Mouse (Mus musculus) intestine, embryonic 15.5 days (tissue): Measurements from ENCODE around the gene Slc45a3. TPM values are rescaled to one million over a fixed set of nuclear protein-coding genes. Genes with fewer than 3 reads are reported as not detected.

Experiments used
- ATAC-seq: fragments of 200-750 bp; cut with Nextera tagmentation; 2 replicates; pipeline ENCODE4 v1.8.0; 2017; ENCODE audit warnings: moderate TSS enrichment, moderate library complexity
- H3K27ac ChIP-seq: fragments of 300-500 bp; sonication (generic); 2 replicates; pipeline ENCODE4 v1.5.1; 2015; ENCODE audit warnings: mild to moderate bottlenecking, inconsistent platforms
- H3K27me3 ChIP-seq: fragments of 300-500 bp; sonication (generic); replicated peaks from 2 replicates; pipeline ENCODE4 v1.6.1; 2015; ENCODE audit warnings: inconsistent platforms
- H3K36me3 ChIP-seq: fragments of 300-500 bp; sonication (generic); 2 replicates; pipeline ENCODE4 v1.6.1; 2015; ENCODE audit warnings: inconsistent platforms
- H3K4me1 ChIP-seq: fragments of 300-500 bp; sonication (generic); replicated peaks from 2 replicates; pipeline ENCODE4 v1.6.1; 2015; ENCODE audit warnings: inconsistent platforms
- H3K4me2 ChIP-seq: fragments of 300-500 bp; sonication (generic); replicated peaks from 2 replicates; pipeline ENCODE4 v1.6.1; 2015; ENCODE audit warnings: mild to moderate bottlenecking, inconsistent platforms
- H3K4me3 ChIP-seq: fragments of 300-500 bp; sonication (generic); replicated peaks from 2 replicates; pipeline ENCODE4 v1.5.1; 2015; ENCODE audit warnings: inconsistent platforms
- H3K9ac ChIP-seq: fragments of 300-500 bp; sonication (generic); 2 replicates; pipeline ENCODE4 v1.6.1; 2015; ENCODE audit warnings: inconsistent platforms
- H3K9me3 ChIP-seq: fragments of 300-500 bp; sonication (generic); 2 replicates; pipeline ENCODE4 v1.6.1; 2016; ENCODE audit warnings: inconsistent platforms
- WGBS: fragments of 180-500 bp; shearing (Covaris S2); methylation state at CpG from one replicate; pipeline ENCODE4 v1.1.7; 2015; 5-methylcytosine and 5-hydroxymethylcytosine counted together
- polyA plus RNA-seq: library from polyadenylated mRNA; unstranded; fragments of >200 nt; fragmentation: Nextera tagmentation; extraction: Ambion mirVana; gene quantifications from 2 replicates; pipeline ENCODE4 v1.2.1, GENCODE M21; 2015

The Slc45a3 gene
- polyA plus RNA-seq, 1 experiment from 2014 or later: 2.8 TPM

- WGBS: 74% methylated on average over 6 of the region's 6 CpGs
- no peak overlapping the region for H3K27ac ChIP-seq
- no peak overlapping the region for H3K9ac ChIP-seq
- H3K4me1 ChIP-seq: peaks cover 27% of the 10 kb centered on the region
- no peak overlapping the region for H3K4me2 ChIP-seq
- no peaks in the 10 kb centered on the region for H3K36me3 ChIP-seq
- H3K27me3 ChIP-seq: peaks cover 11% of the 10 kb centered on the region
- no peaks in the 10 kb centered on the region for H3K9me3 ChIP-seq
- H3K4me3 ChIP-seq: no peak overlapping the region
- ATAC-seq: no peak
These were observed 6.2 kb downstream of the Slc45a3 start for GRCm38 (mm10) chr1:131968983-131969382.

GRCm38 (mm10) chr1:131969825-131970224 is 7.1 kb downstream of the Slc45a3 start:
- WGBS: 51% methylated on average over 4 of the region's 4 CpGs
- Histone ChIP-seq H3K4me1 (peaks cover 25% of the 10 kb centered on the region), H3K27me3 (peaks cover 3% of the 10 kb centered on the region), H3K9me3 (no peaks in the 10 kb centered on the region), H3K9ac (no peak overlapping the region), H3K4me2 (no peak overlapping the region), H3K27ac (no peak overlapping the region), H3K36me3 (no peaks in the 10 kb centered on the region), H3K4me3 (no peak overlapping the region)
- no peak for ATAC-seq

GRCm38 (mm10) chr1:131970322-131970660 is 7.5 kb downstream of the Slc45a3 start:
- 52% methylated on average over 5 of the region's 5 CpGs for WGBS
- Histone ChIP-seq H3K4me3 (no peak overlapping the region), H3K27ac (no peak overlapping the region), H3K4me2 (no peak overlapping the region), H3K4me1 (peaks cover 25% of the 10 kb centered on the region), H3K9ac (no peak overlapping the region), H3K27me3 (no peaks in the 10 kb centered on the region), H3K9me3 (no peaks in the 10 kb centered on the region), H3K36me3 (no peaks in the 10 kb centered on the region)
- no peak for ATAC-seq

GRCm38 (mm10) chr1:131970661-131971520 is 8.1 kb downstream of the Slc45a3 start:
- peaks cover 25% of the 10 kb centered on the region for H3K4me1 ChIP-seq
- no peak for ATAC-seq
- 0 out of 2 replicates have a peak overlapping the region, but pooled peaks have one; percentile 13 for H3K27ac ChIP-seq
- no peak overlapping the region for H3K4me3 ChIP-seq
- H3K36me3 ChIP-seq: no peaks in the 10 kb centered on the region
- H3K9me3 ChIP-seq: no peaks in the 10 kb centered on the region
- no peaks in the 10 kb centered on the region for H3K27me3 ChIP-seq
- H3K4me2 ChIP-seq: 0 out of 2 replicates have a peak overlapping the region, but pooled peaks have one; percentile 17
- peak overlapping the region; percentile 17; the same call in 1 of the 2 replicates for H3K9ac ChIP-seq
- WGBS: 25% methylated on average over 16 of the region's 16 CpGs

DNA sequence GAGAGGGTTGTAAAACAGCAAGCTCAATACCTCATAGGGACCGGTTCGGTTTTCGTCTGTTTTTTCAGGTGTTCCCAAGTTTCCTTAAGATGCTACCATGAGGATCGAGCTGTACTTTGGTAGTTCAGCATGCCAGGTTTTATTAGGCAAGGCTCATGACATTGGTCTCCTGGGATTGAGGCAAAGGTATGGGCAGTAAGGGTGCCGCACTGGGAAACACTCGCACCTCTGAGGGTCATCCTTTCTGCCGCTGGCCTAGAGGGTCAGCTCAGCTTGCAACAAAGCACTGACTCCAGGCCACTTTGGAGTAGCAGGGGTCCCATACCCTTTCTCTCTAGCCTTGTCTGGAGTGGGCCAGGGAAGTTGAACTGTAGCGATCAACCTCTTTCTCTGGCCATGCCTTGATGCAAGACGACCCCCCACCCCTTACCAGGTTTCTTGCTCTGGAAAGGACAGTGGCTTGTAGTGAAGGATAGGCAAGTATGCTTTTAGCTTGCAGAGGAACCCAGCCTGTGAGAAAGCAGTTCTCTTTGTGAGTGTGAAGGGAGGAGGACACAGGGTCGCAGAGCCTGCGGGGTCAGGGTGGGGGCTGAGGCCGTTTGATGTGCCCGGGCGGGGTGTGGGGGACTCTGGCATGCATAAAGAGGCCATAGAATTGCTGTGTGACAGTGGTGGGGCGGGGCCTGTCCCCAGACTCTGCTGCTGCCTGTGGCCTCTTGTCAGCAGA is 9.2 kb downstream of the Slc45a3 start:
- H3K27ac ChIP-seq: no peak overlapping the region
- no peak overlapping the region for H3K4me2 ChIP-seq
- H3K9ac ChIP-seq: no peak overlapping the region
- no peaks in the 10 kb centered on the region for H3K9me3 ChIP-seq
- ATAC-seq: peak; percentile 64
- H3K4me3 ChIP-seq: no peak overlapping the region
- H3K4me1 ChIP-seq: peaks cover 25% of the 10 kb centered on the region
- 38% methylated on average over 15 of the region's 15 CpGs for WGBS
- no peaks in the 10 kb centered on the region for H3K36me3 ChIP-seq
- no peaks in the 10 kb centered on the region for H3K27me3 ChIP-seq

- no peak overlapping the region for H3K27ac ChIP-seq
- 42% methylated on average over 13 of the region's 13 CpGs for WGBS
- H3K4me1 ChIP-seq: peaks cover 25% of the 10 kb centered on the region
- H3K36me3 ChIP-seq: no peaks in the 10 kb centered on the region
- H3K4me3 ChIP-seq: no peak overlapping the region
- H3K9me3 ChIP-seq: no peaks in the 10 kb centered on the region
- H3K9ac ChIP-seq: no peak overlapping the region
- 0 out of 2 replicates have a peak overlapping the region, but pooled peaks have one; percentile 26 for H3K4me2 ChIP-seq
- peak; percentile 18 for ATAC-seq
- no peaks in the 10 kb centered on the region for H3K27me3 ChIP-seq
These were observed 9.9 kb downstream of the Slc45a3 start for GRCm38 (mm10) chr1:131972498-131973334.

DNA sequence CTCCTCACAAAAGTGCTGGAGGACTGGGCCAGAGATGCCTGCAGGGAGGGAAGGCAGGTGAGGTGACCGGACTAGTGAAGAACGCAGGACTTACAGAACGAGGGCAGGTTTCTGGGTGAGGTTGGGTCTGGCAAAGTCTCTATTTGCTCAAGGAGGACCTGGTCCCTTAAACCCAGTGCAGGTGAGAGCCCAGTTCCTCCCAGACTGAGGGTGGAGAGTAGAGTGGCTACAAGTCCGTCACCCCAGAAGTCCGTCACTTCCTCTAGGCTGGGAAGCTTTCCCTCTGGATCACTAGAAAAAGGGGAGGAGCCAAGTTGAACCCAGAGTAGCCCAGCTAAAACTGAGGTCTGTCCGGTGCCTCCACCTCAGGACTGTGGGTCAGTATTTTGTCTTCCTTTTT is 11.2 kb downstream of the Slc45a3 start:
- no peaks in the 10 kb centered on the region for H3K36me3 ChIP-seq
- H3K27me3 ChIP-seq: no peaks in the 10 kb centered on the region
- H3K4me2 ChIP-seq: no peak overlapping the region
- peak; percentile 60 for ATAC-seq
- peaks cover 25% of the 10 kb centered on the region for H3K4me1 ChIP-seq
- no peak overlapping the region for H3K9ac ChIP-seq
- no peak overlapping the region for H3K4me3 ChIP-seq
- WGBS: 57% methylated on average over 6 of the region's 6 CpGs
- H3K9me3 ChIP-seq: no peaks in the 10 kb centered on the region
- H3K27ac ChIP-seq: no peak overlapping the region

- Histone ChIP-seq H3K9ac (no peak overlapping the region), H3K36me3 (no peaks in the 10 kb centered on the region), H3K27ac (no peak overlapping the region), H3K27me3 (no peaks in the 10 kb centered on the region), H3K4me3 (no peak overlapping the region), H3K9me3 (no peaks in the 10 kb centered on the region), H3K4me2 (no peak overlapping the region), H3K4me1 (peaks cover 13% of the 10 kb centered on the region)
- ATAC-seq: no peak
- whole genome bisulfite sequencing: 87% methylated on average over 5 of the region's 5 CpGs
These were observed 14.1 kb downstream of the Slc45a3 start for GRCm38 (mm10) chr1:131976886-131977285.

GRCm38 (mm10) chr1:131980471-131980870 is 17.7 kb downstream of the Slc45a3 start:
- Histone ChIP-seq H3K4me1 (no peaks in the 10 kb centered on the region), H3K4me3 (no peak overlapping the region), H3K9ac (no peak overlapping the region), H3K9me3 (no peaks in the 10 kb centered on the region), H3K27me3 (no peaks in the 10 kb centered on the region), H3K36me3 (no peaks in the 10 kb centered on the region), H3K4me2 (no peak overlapping the region), H3K27ac (no peak overlapping the region)
- ATAC-seq: no peak
- 41% methylated on average over 2 of the region's 2 CpGs for WGBS

- Histone ChIP-seq H3K9me3 (no peaks in the 10 kb centered on the region), H3K9ac (no peak overlapping the region), H3K27me3 (no peaks in the 10 kb centered on the region), H3K4me3 (no peak overlapping the region), H3K36me3 (no peaks in the 10 kb centered on the region), H3K4me2 (no peak overlapping the region), H3K27ac (no peak overlapping the region), H3K4me1 (no peaks in the 10 kb centered on the region)
- WGBS: 53% methylated on average over 12 of the region's 12 CpGs
- ATAC-seq: peak; percentile 78
These were observed 18.7 kb downstream of the Slc45a3 start for GRCm38 (mm10) chr1:131981378-131982013.

GRCm38 (mm10) chr1:131982907-131983306 is 20.1 kb downstream of the Slc45a3 start:
- Histone ChIP-seq H3K4me2 (no peak overlapping the region), H3K4me1 (no peaks in the 10 kb centered on the region), H3K27ac (no peak overlapping the region), H3K27me3 (no peaks in the 10 kb centered on the region), H3K9ac (no peak overlapping the region), H3K4me3 (no peak overlapping the region), H3K36me3 (no peaks in the 10 kb centered on the region), H3K9me3 (no peaks in the 10 kb centered on the region)
- 7% methylated on average over 5 of the region's 5 CpGs for WGBS
- peak; percentile 42 for ATAC-seq
